Mouse (Mus musculus) B cell, adult (primary cell): ENCODE data around the gene Upk2. TPM values are rescaled to one million over a fixed set of nuclear protein-coding genes. Genes with fewer than 3 reads are reported as not detected.

ENCODE experiments used
- total RNA-seq: library from RNA; stranded (reverse); gene quantifications from 4 replicates; pipeline ENCODE4 v1.2.4, GENCODE M21; 2023; ENCODE audit not compliant: inconsistent age

The Upk2 gene
- total RNA-seq, result not detected in 4 replicates

DNA sequence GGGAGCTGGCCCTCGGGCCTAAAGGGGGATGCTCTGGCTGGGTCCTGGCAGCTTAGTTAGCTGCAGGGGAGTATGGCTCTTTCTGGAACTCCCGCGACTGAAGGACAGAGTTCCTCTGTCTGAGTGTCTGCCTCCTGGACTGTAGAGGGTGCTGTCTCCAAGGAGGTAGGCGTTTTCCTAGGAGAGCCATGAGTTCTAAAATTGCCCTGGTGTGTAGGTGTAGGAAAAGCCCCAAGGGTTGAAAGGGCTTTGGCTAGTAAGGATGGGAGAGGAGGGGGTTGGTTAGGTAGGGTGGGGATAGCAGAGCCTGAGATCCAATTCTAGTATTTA lies at the start of gene Upk2:
Upk2 (minus strand) TSS at position 86 of the 330 bp plus-strand sequence.

DNA sequence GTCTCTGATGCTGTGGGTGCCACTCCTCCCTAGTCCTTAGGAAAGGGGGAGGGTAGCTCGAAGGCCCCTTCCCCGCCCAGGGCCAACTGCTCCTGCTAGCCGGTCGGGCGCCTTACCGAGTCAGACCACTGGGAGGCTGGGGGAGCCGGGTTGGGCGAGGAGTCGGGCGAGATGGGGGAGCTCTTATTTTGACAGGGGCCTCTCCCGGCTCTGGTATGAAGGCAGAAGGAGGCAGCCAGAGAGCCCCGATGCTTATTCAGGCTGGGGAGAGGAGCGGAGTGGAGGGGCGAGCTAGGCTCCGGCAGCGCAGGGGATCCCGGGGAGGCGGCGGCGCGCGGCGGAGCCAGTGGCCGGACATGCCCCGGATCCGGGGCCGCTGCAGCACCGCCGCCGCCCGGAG lies 27.8 kb upstream of the Upk2 start, which contains the start of gene Bcl9l:
Bcl9l (plus strand) TSS at position 274 of the 400 bp plus-strand sequence.

DNA sequence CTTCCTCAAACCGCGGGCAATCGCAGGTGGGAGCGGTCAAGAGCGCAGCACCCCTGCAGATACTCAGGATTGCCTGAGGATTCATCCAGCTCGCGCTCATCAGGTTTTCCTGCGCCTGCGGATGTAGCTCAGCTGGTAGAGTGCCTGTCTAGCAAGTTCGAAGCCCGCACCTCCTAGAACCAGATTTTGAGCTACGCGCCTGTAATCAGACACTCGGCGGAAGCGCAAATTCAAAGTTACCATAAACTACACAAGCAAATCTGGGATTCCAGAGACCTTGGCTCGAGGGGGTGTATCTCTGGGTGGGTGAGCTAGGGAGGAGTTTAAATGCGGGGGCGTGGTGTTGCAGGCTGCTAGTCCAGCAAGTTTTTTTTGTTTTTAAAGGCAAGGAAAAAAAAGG lies 13.8 kb downstream of the Upk2 start, which contains the start of gene Foxr1:
Foxr1 (minus strand) TSS at position 176 of the 400 bp plus-strand sequence.

DNA sequence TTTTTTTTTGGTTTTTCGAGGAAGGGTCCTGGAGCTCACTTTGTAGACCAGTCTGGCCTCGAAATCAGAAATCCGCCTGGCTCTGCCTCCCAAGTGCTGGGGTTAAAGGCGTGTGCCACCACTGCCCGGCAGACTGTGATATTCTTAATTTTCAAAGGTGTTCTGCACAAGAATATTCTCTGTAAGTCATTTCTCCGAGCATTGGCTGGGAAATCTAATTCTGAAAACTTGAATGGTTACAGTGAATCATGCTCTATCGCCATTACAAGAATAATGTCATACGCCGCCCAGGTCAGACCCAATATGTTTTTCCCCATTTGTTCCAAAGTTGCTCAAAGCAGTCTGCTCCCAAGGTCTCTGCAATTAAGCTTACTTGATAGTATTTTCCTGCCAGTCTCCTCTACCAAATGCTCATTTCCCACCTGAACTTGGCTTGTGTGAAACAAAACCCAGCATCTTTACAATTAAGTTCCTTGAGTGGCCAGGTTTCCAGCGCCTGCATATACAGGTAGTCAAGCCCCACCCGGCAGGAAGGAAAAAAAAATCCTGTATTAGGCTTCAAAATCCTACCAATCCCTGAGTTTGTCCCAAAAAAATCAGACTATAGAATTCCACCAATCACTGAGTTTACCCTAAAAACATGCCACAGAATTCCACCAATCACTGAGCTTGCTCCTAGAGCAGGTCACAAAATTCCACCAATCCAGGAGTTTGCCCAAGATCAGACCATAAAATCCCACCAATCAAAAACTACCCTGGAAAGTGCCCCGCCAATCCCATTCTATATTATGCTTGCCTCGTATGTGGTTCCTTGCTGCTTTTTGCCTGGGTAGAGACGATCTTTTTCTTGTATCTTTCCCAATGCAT lies 36.0 kb downstream of the Upk2 start, which contains the start of gene Ccdc84:
Ccdc84 (minus strand) TSS at position 51 of the 867 bp plus-strand sequence.

DNA sequence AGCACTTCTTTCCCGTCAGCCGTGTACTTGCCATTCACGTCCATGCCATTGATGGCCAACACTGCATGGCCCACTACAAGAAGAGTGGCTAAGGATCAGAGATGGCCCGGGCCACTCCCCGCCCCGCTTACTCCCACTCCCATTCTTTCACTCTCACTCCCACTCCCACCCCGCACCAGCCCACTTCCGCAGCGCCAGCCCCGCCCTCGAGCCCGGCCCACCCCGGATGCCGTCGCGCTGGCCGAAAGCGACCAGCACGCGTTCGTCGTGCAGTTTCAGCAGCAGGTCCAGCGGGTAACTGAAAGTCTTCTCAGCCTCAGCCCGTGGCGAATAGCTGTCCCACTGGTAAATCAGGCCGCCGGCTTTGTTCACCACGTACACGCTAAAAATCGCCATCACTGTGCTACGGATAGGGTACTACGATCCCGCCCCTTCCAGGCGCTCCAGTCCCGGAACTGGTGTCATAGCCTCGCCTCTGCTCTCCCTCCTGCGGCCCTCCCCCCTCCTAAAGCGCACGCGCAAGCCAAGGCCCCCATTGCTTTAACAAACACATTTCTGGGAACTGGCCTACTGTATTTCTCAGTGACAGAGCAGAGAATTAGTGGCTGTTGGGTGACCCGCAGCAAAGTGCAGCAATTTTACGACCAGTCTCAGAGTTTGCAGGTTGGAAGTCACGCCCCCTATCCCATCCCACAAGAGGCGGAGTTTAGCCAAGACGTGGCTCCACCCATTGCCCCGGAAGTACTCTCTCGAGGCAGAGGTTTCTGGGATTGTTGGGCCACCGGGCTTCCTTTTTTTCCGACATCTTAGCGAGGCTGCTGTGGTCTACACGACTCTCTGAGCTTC lies 47.6 kb downstream of the Upk2 start, which contains the start of the genes Rps25 and Trappc4:
Rps25 (plus strand) TSS at position 234 of the 846 bp plus-strand sequence.
Trappc4 (minus strand) TSS at position 695 of the 846 bp plus-strand sequence.

Other genes starting within 250 kb of the Upk2 start
- gene Cbl, start 220.9 kb downstream of the Upk2 start, total RNA-seq, result 130 to 138 TPM (median 133 TPM) in 4 replicates
- gene Ccdc153, start 214.3 kb downstream of the Upk2 start, total RNA-seq, result not detected in 4 replicates
- gene Pdzd3, start 203.5 kb downstream of the Upk2 start, total RNA-seq, result 0.22 to 0.26 TPM in 2 of 4 replicates, not detected in the others
- gene Nlrx1, start 186.4 kb downstream of the Upk2 start, total RNA-seq, result 5.2 to 8.8 TPM (median 6.3 TPM) in 4 replicates
- gene Abcg4, start 166.4 kb downstream of the Upk2 start, total RNA-seq, result not detected in 4 replicates
- 53.5 to 73.3 TPM (median 58.7 TPM) in 4 replicates for gene Hinfp, start 149.3 kb downstream of the Upk2 start, total RNA-seq
- 13.1 to 19.2 TPM (median 17.3 TPM) in 4 replicates for gene C2cd2l, start 134.7 kb downstream of the Upk2 start, total RNA-seq
- gene Dpagt1, start 129.0 kb downstream of the Upk2 start, total RNA-seq, result 8.3 to 12.1 TPM (median 9.3 TPM) in 4 replicates
- gene H2afx, start 120.3 kb downstream of the Upk2 start, total RNA-seq, result 41.9 to 44.6 TPM (median 42.6 TPM) in 4 replicates
- 15.8 to 19.8 TPM (median 18.8 TPM) in 4 replicates for gene Hmbs, start 110.7 kb downstream of the Upk2 start, total RNA-seq
- 61.3 to 72.7 TPM (median 65.5 TPM) in 4 replicates for gene Vps11, start 93.3 kb downstream of the Upk2 start, total RNA-seq
- gene Hyou1, start 75.5 kb downstream of the Upk2 start, total RNA-seq, result 83.2 to 119 TPM (median 87.9 TPM) in 4 replicates
- 18.8 to 19.9 TPM (median 19.6 TPM) in 4 replicates for gene Slc37a4, start 58.1 kb downstream of the Upk2 start, total RNA-seq
- gene Rps25, start 47.8 kb downstream of the Upk2 start, total RNA-seq, result 2,496 to 2,635 TPM (median 2,511 TPM) in 4 replicates
- 52.2 to 70.7 TPM (median 57.2 TPM) in 4 replicates for gene Trappc4, start 47.4 kb downstream of the Upk2 start, total RNA-seq
- 37.6 to 54.1 TPM (median 41.4 TPM) in 4 replicates for gene Ccdc84, start 36.4 kb downstream of the Upk2 start, total RNA-seq
- 0.27 TPM in 1 of 4 replicates, not detected in the others for gene Foxr1, start 13.8 kb downstream of the Upk2 start, total RNA-seq
- gene Bcl9l, start 27.8 kb upstream of the Upk2 start, total RNA-seq, result 88.8 to 97.2 TPM (median 89.9 TPM) in 4 replicates
- 281 to 310 TPM (median 298 TPM) in 4 replicates for gene Cxcr5, start 106.9 kb upstream of the Upk2 start, total RNA-seq
- 282 to 309 TPM (median 299 TPM) in 4 replicates for gene Ddx6, start 149.9 kb upstream of the Upk2 start, total RNA-seq
- not detected in 4 replicates for gene Treh, start 218.3 kb upstream of the Upk2 start, total RNA-seq